Mouse (Mus musculus) CD4-positive, CD25-positive, alpha-beta regulatory T cell, adult 4 months (primary cell): ENCODE data around the gene Acsm4. TPM values are rescaled to one million over a fixed set of nuclear protein-coding genes. Genes with fewer than 3 reads are reported as not detected.
"Not testable (repeated sequence)": the region's sequence is repeated elsewhere in the genome, so short reads cannot be mapped to it uniquely, and the experiment has no call there.

ENCODE experiments used
- ATAC-seq: one replicate; pipeline ENCODE4 v1.8.0; 2017
- polyA plus RNA-seq, 2 experiments: library from polyadenylated mRNA; unstranded; fragments of 100-300 nt; shearing (Covaris generic); gene quantifications; one replicate each; pipeline ENCODE4 v1.2.1; 2017

Acsm4 gene
- not detected for polyA plus RNA-seq

GRCm38 (mm10) chr7:119689726-119690125 is at the start of gene Acsm4:
Acsm4 (plus strand) TSS chr7:119690026.
- ATAC-seq, result no peak

GRCm38 (mm10) chr7:119642307-119642706 is 47.5 kb upstream of the Acsm4 start:
- ATAC-seq, result no peak

GRCm38 (mm10) chr7:119667893-119668292 is 21.9 kb upstream of the Acsm4 start:
- no peak for ATAC-seq

- no peak for ATAC-seq
These were observed 19.4 kb upstream of the Acsm4 start for GRCm38 (mm10) chr7:119670395-119670794.

DNA sequence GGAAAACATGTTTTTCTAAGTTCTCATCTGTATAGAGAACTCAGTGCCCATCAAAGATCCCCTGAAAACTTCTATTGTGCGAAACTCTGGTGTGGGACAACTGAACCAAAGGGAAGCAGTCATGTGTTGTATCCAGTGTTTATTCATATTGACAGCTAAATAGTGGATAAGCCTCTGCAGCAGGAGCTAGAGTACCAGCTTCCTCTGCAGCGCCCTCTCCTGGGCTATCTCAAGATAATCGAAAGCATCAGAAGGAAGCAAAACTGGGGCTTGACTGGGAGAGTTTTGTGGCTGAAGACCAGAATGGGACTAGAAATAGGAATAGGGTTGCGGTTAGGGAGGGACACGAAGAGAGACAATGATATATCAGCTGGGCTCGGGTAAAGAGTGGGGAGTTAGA is 18.9 kb upstream of the Acsm4 start:
- ATAC-seq, result no peak

GRCm38 (mm10) chr7:119673465-119673864 is 16.4 kb upstream of the Acsm4 start:
- peak; percentile 47 for ATAC-seq

DNA sequence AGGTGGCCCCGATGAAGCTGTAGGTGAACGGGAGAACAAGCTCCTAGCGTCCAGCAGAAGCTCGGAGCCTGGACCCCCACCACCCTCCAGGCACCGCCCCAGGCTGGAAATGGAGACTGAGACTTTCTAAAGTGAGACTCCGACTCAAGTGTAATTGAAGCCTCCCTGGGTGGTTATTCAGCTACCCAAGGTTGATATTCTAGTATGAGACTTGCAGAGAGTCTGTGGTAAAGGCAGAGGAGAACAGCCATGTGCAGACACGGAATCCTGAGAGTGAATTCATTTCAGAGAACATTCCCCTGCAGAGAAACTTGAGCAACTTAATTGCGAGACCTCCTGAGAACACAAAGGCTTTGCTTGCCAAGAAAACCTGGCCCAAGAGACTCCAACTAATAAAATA is 9.7 kb upstream of the Acsm4 start:
- ATAC-seq, result no peak

DNA sequence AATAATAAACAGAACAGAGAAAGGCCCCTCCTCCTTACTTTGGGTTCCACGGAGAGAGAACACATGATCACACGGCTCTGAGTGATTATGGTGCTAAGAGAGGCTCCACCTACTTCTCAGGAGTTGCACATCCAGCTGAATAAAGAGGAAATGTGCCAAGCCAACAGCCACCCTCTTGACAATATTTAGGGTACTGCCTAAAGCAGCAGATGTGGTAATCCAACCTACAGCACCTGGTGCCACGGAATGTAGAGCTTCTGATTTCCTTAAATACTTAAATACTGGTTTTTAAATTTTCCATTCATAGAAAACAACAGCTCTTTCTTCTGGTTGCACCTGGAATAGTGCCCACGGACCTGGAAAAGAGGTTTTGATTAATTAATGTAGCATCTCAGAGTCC is 7.1 kb upstream of the Acsm4 start:
- no peak for ATAC-seq

- ATAC-seq, result no peak
These were observed 2.5 kb downstream of the Acsm4 start for GRCm38 (mm10) chr7:119692302-119692701.

GRCm38 (mm10) chr7:119694926-119695325 is 5.1 kb downstream of the Acsm4 start:
- ATAC-seq, result no peak

- no peak for ATAC-seq
These were observed 24.3 kb downstream of the Acsm4 start for GRCm38 (mm10) chr7:119714111-119714510.

DNA sequence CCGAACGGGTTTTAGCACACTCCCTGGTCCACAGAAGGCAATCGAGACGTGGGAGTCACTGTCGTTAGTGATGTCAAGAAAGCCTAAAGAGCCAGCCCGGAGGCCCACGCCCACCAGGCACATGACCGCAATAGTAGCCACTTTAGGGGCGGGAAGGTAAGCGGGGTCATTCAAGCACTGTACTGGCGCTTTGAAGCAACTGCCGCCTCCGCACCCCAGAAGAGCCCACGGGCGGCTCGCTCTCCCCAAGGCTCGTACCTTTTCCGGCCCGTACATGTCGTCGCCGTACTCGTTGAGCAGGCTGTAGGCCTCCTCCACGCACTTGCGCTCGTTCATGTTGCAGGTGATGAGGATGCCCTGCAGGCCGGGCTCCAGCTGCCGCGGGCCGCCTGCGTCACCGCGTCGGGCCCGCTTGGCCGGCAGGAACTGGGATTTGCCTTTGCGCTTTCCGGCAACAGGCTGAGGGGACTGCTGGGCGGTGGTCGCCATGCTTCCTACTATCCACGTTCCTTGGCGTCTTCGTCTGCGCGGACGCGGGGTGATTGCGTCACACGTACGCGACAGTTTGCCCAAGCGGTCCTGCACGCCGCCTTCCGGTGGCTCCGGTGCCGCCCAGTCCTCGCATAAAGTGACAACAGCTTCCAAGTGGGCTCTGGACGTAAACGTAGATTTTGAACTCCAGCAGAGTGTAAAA is 30.6 kb downstream of the Acsm4 start, which contains the start of gene Thumpd1:
Thumpd1 (minus strand) TSS at position 546 of the 694 bp plus-strand sequence.
- ATAC-seq, result peak; percentile 92

DNA sequence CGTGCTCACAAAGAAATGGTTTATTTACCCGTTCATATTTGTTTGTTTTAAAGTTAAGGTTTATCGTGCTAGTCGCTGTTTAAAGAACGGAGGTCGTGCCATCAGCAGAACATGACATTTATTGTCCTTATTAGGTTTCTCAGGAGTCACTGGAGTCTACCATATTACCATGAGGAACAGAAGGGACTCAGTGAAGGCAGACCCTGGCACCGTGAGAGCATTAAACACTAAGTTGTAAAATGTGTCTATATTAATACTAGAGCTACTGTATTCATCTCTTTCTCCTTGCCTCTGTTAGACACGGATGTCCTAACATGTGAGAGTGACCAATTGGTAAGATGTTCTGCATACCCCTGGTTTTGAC is 31.1 kb downstream of the Acsm4 start:
- peak; percentile 35 for ATAC-seq

- no peak for ATAC-seq
These were observed 37.8 kb downstream of the Acsm4 start for GRCm38 (mm10) chr7:119727621-119728020.

GRCm38 (mm10) chr7:119731262-119731661 is 41.4 kb downstream of the Acsm4 start:
- not testable (repeated sequence) for ATAC-seq

GRCm38 (mm10) chr7:119738877-119739276 is 49.1 kb downstream of the Acsm4 start:
- no peak for ATAC-seq

GRCm38 (mm10) chr7:119739798-119740468 is 50.1 kb downstream of the Acsm4 start:
- ATAC-seq, result not testable (repeated sequence)

DNA sequence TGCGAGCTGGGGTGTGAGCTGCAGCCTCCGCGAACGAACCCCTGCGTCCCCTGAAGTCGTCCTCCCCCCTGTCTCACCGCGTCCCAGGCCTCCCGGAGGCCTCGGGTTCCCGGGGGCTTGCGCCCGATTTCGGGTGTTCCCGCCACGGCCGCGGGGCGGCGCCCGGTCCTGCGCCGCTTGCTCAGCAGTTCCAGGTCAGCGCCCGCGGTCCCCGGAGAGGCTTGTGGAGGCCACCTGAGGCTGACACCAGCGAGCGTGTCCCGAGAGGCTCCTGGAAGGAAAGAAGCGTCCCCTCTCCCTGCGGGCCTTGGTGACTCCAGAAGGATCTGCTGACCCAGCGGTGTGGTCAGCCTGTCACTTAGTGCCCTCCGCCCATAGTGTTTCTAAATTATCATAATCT is 54.5 kb downstream of the Acsm4 start:
- ATAC-seq, result no peak

GRCm38 (mm10) chr7:119745869-119746268 is 56.0 kb downstream of the Acsm4 start:
- no peak for ATAC-seq

DNA sequence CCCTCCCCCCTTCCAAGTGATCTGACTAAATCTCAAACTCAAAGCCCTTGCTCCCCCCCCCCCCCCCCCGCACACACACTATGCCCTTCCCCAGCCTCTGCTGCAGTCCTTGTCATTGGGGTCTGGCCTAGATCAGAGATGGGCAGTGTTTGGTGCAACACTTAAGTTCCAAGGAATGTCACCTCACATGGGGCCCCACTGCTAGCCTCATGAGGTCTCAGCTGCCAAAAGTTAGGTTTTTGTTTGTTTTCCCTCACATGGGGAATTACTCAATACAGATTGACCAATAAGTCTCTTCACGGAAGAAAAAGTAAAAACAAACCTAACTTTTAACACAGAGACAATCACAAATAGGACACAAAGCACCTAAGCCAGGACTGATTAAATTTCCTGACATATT is 58.9 kb downstream of the Acsm4 start:
- ATAC-seq, result no peak

DNA sequence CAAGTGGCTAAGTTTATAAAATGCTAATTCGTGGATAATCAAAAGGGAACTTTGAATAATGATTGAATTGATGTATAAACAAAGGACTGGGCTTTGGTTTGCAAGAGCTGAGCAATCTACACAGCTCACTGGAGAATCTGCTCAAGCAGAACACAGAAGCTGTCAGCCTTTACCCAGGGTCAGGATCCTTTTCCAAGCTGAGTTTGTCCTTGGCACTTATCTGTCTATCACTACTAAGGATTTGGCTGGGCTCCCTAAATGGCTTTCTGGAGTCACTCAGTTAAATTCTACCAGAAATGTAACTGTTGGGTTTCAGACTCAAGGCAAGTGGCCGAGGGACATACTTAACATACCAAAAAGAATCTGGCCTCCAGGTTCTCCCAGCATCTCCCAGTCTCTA is 60.1 kb downstream of the Acsm4 start:
- ATAC-seq, result no peak

DNA sequence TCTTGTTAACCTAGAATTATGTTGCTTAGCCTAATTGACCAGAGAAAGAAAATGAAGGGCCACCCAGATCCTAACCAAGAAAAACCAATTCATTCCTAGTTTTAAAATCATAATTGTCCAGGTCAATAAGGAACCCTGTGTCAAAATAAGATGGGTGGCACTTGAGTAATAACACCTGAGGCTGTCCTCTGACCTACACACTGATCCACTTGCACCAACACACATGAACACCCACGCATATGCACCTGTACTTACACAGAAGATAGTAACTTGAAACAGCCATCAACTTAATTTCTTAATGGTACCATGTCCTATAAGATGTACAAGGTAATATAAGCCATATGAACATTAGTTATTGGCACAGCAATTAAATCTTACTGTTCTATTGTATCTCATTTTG is 63.9 kb downstream of the Acsm4 start:
- no peak for ATAC-seq

DNA sequence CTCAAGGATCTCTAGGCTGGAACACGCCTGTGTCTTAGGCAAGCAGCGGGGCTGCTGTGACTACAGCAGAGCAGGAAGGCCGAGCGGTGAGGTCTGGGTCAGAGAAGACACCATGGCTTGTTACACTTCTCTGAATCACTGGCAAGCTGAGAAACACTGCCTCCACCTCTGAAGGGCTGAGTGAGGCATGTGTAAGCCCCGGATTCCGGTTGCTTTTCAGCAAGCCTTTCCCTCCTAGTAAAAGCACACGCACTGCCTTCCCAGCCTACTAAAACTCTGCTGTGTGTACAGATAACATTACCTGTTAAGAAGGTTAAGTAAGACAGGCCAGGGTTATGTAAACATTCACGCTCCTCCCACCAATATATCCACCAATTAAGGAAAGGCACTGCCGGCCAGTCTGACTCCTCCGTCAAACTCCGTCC is 70.7 kb downstream of the Acsm4 start, which contains the start of gene Acsm3:
Acsm3 (plus strand) TSS at position 397 of the 425 bp plus-strand sequence.
- no peak for ATAC-seq

DNA sequence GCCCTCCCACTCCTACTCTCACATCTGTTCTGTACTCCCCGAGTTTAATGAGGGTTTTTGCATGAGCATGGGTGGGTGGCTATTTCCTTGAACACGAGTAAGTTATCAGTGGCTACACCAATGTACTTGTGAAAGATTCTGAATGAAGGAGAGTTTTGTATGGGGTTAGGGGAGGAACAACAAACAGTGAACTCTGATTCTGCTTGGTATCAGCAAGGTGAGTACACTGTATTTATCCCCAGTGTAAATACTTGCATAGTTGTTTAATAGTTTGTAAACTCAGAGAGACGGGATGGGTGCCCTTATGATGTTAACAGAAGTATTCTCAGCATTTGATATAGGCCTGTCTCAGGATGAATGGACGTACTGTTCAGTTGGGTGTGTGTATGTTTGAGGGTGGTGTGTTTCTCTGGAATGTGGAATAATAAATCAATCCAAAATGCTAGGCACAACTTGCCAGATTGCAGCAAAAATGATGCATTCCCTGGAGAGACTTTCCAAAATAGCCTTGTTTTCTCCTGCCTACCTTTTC is 72.4 kb downstream of the Acsm4 start:
- ATAC-seq, result no peak
